Mouse (Mus musculus): ENCODE results near the gene Taf1b. TPM values are rescaled to one million over a fixed set of nuclear protein-coding genes. Genes with fewer than 3 reads are reported as not detected.
"Not testable (repeated sequence)": the region's sequence is repeated elsewhere in the genome, so short reads cannot be mapped to it uniquely, and the experiment has no call there.

The Taf1b gene
- polyA plus RNA-seq, 1 experiment from 2014 or later = 17.0 TPM

DNA sequence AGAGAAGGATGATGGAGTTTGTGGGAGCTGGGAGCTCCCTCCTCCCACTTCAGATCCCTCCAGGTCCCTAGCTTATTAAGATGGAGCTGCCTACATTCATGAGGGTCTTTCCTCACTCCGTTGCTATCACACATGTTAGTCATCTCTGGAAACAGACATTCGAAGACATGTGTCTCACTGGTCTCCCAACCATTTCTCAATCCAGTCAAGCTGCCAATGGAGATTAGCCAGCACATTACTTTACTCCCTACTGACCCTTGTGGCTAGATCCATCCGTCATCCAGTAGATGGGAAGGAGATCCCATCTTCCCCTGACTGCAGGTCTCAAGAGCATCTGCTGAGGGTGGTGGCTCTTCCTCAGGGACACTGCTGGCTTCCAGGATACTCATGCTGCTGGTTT is 3.4 kb upstream of the Taf1b start:
- not testable (repeated sequence) for H3K36me3 ChIP-seq; H3K27me3 ChIP-seq (replicated peaks); H3K4me3 ChIP-seq; H3K9me3 ChIP-seq (replicated peaks); H3K4me1 ChIP-seq; ATAC-seq; H3K9ac ChIP-seq; H3K4me2 ChIP-seq; H3K27ac ChIP-seq
- 60% methylated on average over 3 of the region's 3 CpGs for WGBS (ENCODE audit: insufficient replicate concordance)

DNA sequence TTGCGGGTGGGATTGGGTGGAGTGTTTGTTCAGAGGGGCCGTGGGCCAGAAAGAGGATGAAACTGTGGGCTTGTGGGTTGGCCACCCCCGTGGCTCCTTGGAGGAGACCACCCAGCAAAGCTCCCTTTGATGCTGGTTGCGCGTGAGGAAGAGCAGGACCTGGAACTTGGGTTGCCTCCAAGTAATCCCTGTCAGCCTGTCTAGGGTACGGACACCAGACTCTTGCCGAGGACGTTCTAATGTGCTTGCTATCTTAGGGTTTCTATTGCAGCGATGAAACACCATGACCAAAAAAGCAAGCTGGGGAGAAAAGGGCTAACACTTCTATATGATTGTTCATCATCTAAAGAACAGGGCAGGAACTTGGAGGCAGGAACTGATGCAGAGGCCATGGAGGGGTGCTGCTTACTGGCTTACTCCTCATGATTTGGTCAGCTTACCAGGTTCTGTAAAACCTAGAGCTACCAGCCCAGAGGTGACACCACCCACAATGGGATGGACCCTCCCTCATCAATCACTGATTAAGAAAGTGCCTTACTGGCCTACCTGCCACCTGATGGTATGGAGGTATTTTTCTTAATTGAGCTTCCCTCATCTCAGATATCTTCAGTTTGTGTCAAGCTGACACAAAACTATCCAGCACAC is 804 bp downstream of the Taf1b start:
- H3K4me1 ChIP-seq; H3K27me3 ChIP-seq (replicated peaks); H3K9me3 ChIP-seq (replicated peaks); H3K36me3 ChIP-seq: not testable (repeated sequence)
- 3% methylated on average over 9 of the region's 9 CpGs for WGBS (ENCODE audit: insufficient replicate concordance)
- H3K4me2 ChIP-seq = peak overlapping the region; percentile 71
- H3K9ac ChIP-seq = peak overlapping the region; percentile 75
- peak; percentile 61 for ATAC-seq
- H3K27ac ChIP-seq = 0 out of 2 replicates have a peak overlapping the region, but pooled peaks have one; percentile 48
- H3K4me3 ChIP-seq = peak overlapping the region; percentile 78

DNA sequence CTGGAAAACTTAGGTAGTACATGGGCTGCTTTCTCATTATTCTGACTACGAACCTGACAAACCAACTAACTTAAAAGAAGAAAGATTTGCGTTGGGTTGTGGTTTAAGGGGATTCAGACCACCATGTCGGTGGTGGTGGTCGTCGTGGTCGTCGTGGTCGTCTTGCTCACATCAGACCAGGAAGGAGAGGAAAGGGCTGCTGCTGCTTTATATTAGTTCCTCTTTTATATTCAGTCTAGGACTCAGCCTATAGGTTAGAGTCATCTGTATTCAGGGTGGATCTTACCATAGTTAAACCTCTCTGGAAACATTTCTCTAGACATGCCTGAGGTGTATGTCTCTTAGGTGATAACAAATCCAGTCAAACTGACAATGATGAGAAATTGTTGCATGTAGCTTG is 19.0 kb downstream of the Taf1b start:
- Histone ChIP-seq H3K9me3 (replicated peaks) (no peaks in the 10 kb centered on the region), H3K36me3 (peaks cover 67% of the 10 kb centered on the region), H3K9ac (no peak overlapping the region), H3K4me2 (no peak overlapping the region), H3K27ac (no peak overlapping the region), H3K4me3 (no peak overlapping the region), H3K4me1 (no peaks in the 10 kb centered on the region), H3K27me3 (replicated peaks) (no peaks in the 10 kb centered on the region)
- ATAC-seq = no peak
- WGBS (ENCODE audit: insufficient replicate concordance) = 32% methylated on average over 8 of the region's 8 CpGs

GRCm38 (mm10) chr12:24521076-24521475 is 22.9 kb downstream of the Taf1b start:
- no peak overlapping the region for H3K4me2 ChIP-seq
- no peak overlapping the region for H3K4me3 ChIP-seq

DNA sequence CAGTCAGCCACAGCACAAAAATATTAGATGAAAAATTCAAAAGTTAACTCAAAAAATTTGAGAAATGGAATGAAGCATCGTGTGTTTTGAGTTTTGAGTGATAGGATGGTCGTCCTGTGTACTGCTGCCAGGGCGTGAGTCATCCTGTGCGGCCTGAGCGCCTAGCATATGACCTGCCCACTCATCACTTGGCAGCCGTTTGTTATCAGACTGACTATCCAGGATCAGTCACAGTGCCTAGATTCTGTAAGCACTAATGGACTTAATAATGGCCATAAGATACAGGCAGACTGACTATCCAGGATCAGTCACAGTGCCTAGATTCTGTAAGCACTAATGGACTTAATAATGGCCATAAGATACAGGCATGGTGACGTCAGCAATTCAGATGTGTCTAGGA is 26.9 kb downstream of the Taf1b start:
- not testable (repeated sequence) for H3K27me3 ChIP-seq (replicated peaks); ATAC-seq; H3K9ac ChIP-seq; H3K4me3 ChIP-seq; H3K4me2 ChIP-seq; H3K27ac ChIP-seq; H3K4me1 ChIP-seq; H3K9me3 ChIP-seq (replicated peaks)
- WGBS (ENCODE audit: insufficient replicate concordance) = 77% methylated on average over 7 of the region's 7 CpGs
- peaks cover 19% of the 10 kb centered on the region; the same call in 1 of the 2 replicates for H3K36me3 ChIP-seq

More at GRCm38 (mm10) chr12:24521076-24521475, 22.9 kb downstream of the Taf1b start:
- no peaks in the 10 kb centered on the region for H3K4me1 ChIP-seq
- H3K9me3 ChIP-seq (replicated peaks) = no peaks in the 10 kb centered on the region
- H3K9ac ChIP-seq = no peak overlapping the region
- H3K36me3 ChIP-seq = peaks cover 40% of the 10 kb centered on the region
- H3K27ac ChIP-seq = no peak overlapping the region
- ATAC-seq = no peak
- no peaks in the 10 kb centered on the region for H3K27me3 ChIP-seq (replicated peaks)
- WGBS (ENCODE audit: insufficient replicate concordance) = 75% methylated on average over 3 of the region's 3 CpGs

DNA sequence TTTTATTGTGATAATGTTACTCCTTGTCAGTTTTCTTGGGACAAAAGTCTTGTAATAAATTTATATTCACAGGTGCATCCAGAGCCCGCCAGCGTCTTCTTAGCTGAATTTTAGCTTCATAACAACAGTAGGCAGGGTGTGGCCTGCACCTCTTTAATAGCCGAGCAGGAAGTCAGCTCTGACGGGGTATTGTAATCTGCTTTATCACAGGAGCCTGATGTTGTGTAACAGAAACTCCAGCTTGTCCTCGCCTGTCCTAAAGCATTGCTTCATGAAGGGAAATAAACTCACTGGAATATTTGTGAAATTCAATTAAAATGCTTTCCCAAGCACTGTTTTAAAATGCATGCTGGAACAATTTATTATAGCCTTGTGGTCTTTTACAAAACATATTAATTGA is 38.2 kb downstream of the Taf1b start:
- H3K4me3 ChIP-seq = no peak overlapping the region
- H3K9me3 ChIP-seq (replicated peaks) = no peaks in the 10 kb centered on the region
- no peak overlapping the region for H3K27ac ChIP-seq
- no peaks in the 10 kb centered on the region for H3K27me3 ChIP-seq (replicated peaks)
- H3K4me2 ChIP-seq = no peak overlapping the region
- ATAC-seq = no peak; the same call in 1 of the 2 replicates
- H3K9ac ChIP-seq = no peak overlapping the region
- peaks cover 12% of the 10 kb centered on the region; the same call in 1 of the 2 replicates for H3K36me3 ChIP-seq
- WGBS (ENCODE audit: insufficient replicate concordance) = 33% methylated on average over 5 of the region's 5 CpGs
- peaks cover 16% of the 10 kb centered on the region for H3K4me1 ChIP-seq

GRCm38 (mm10) chr12:24537201-24537600 is 39.0 kb downstream of the Taf1b start:
- Histone ChIP-seq H3K4me1 (peaks cover 16% of the 10 kb centered on the region), H3K9me3 (replicated peaks) (no peaks in the 10 kb centered on the region), H3K4me3 (no peak overlapping the region), H3K4me2 (no peak overlapping the region), H3K9ac (no peak overlapping the region), H3K27me3 (replicated peaks) (no peaks in the 10 kb centered on the region), H3K36me3 (peaks cover 8% of the 10 kb centered on the region; the same call in 1 of the 2 replicates), H3K27ac (no peak overlapping the region)
- ATAC-seq = no peak
- 66% methylated on average over 2 of the region's 2 CpGs for WGBS (ENCODE audit: insufficient replicate concordance)

DNA sequence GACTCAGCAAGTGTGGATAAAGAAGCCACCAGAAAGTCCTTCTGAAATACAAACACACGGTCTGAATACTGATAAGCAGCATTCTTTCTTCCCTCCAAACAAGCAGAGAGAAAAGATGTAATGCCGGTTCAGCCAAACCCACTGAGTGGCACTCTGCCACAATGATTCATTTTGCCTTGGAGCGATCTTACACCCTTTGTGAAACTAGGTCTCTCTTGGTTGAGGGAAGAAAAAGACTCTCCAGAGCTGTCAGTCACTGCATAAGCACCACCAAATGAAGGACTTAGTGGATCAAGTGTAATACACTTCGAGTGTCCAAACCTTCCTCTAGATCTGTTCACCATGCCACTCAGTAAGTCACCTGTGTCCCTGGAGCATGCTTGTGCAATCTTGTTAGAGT is 39.8 kb downstream of the Taf1b start:
- peaks cover 5% of the 10 kb centered on the region; the same call in 1 of the 2 replicates for H3K36me3 ChIP-seq
- no peaks in the 10 kb centered on the region for H3K9me3 ChIP-seq (replicated peaks)
- WGBS (ENCODE audit: insufficient replicate concordance) = 59% methylated on average over 4 of the region's 4 CpGs
- H3K4me1 ChIP-seq = peaks cover 16% of the 10 kb centered on the region
- H3K4me3 ChIP-seq = no peak overlapping the region
- no peak overlapping the region for H3K4me2 ChIP-seq
- ATAC-seq = no peak
- no peaks in the 10 kb centered on the region for H3K27me3 ChIP-seq (replicated peaks)
- H3K27ac ChIP-seq = no peak overlapping the region
- H3K9ac ChIP-seq = no peak overlapping the region

DNA sequence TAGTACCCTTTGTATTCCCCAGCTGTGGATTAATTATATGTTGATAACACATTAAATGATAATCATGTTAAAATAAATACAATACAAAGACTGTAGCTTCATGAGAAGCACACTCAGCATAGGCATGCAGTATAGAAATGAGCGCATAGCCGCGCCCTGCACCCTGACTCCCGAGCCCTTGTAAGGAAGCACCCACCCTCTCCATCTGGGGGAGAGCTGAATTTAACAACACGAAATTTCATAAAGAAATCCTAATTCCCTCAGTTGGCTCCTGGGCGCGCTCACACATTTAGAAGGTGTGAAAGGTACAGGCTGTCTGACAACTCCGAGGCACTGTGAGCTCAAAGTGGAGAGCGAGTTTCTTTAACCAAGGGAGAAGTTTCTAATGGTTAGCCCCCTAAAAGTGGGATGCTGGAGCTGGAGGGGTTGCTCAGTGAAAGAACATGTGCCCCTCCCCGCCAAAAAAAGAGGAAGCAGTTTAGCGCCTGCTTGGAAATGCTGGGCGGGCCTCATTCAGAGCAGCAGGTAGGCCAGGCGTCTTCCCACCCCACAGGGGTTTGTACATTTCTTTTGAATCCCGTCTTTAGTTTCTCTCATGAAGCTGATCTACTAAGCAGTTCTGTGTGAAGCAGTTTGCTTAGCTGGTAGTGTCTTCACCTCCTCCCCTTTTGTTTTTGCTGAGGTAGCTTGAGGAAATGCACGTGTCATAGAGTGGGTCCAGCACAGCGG is 43.4 kb downstream of the Taf1b start:
- ATAC-seq = no peak
- Histone ChIP-seq H3K9me3 (replicated peaks) (no peaks in the 10 kb centered on the region), H3K36me3 (peaks cover 11% of the 10 kb centered on the region), H3K27me3 (replicated peaks) (no peaks in the 10 kb centered on the region), H3K27ac (no peak overlapping the region), H3K4me2 (no peak overlapping the region), H3K4me1 (peaks cover 4% of the 10 kb centered on the region), H3K4me3 (no peak overlapping the region), H3K9ac (no peak overlapping the region)
- 74% methylated on average over 16 of the region's 16 CpGs for WGBS (ENCODE audit: insufficient replicate concordance)

DNA sequence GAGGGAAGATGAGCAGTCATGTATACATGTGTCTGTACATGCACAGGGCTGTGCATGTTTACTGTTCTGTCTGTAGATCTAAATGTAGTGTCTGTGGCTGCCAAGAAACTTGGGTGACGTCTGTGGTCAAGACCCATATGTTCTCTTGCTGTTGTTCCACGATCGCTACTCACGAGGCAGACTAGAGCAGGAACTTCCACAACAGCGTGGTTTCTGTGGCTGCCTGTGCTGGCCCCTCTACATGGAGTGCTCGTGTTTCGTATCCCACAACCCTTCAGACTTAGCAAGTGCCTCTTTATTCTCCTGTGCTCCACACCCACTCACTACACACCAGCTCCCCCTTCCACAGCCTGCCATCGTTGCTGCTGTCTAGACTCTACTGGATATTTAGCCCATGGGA is 49.5 kb downstream of the Taf1b start:
- H3K9me3 ChIP-seq (replicated peaks) = no peaks in the 10 kb centered on the region
- no peak overlapping the region for H3K4me2 ChIP-seq
- H3K36me3 ChIP-seq = peaks cover 26% of the 10 kb centered on the region; the same call in 1 of the 2 replicates
- H3K27ac ChIP-seq = no peak overlapping the region
- ATAC-seq = no peak
- 64% methylated on average over 8 of the region's 8 CpGs for WGBS (ENCODE audit: insufficient replicate concordance)
- H3K9ac ChIP-seq = no peak overlapping the region
- no peak overlapping the region for H3K4me3 ChIP-seq
- H3K4me1 ChIP-seq = no peaks in the 10 kb centered on the region
- H3K27me3 ChIP-seq (replicated peaks) = no peaks in the 10 kb centered on the region

DNA sequence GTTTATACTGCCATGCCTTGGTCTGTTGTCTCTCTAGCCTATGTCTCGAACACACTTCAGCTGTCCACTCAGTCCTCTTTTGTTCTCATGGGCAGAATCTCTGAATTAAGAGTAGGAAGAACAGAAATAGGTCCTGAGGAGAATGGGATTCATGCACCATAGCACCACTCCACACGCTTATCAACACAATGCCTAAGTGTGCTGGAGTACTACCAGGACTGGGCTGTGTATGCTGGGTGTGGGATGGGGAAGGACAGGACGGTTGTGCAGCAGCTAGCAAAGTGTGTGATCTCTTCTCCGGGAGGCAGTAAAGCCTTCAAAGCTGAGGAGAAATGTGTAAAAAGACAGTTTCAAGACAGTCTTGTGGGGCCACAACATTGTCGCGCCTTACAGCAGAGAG is 50.7 kb downstream of the Taf1b start:
- WGBS (ENCODE audit: insufficient replicate concordance) = 81% methylated on average over 6 of the region's 6 CpGs
- ATAC-seq = no peak
- H3K9ac ChIP-seq = no peak overlapping the region
- H3K36me3 ChIP-seq = peaks cover 26% of the 10 kb centered on the region; the same call in 1 of the 2 replicates
- no peaks in the 10 kb centered on the region for H3K27me3 ChIP-seq (replicated peaks)
- H3K4me1 ChIP-seq = no peaks in the 10 kb centered on the region
- H3K9me3 ChIP-seq (replicated peaks) = no peaks in the 10 kb centered on the region
- no peak overlapping the region for H3K4me2 ChIP-seq
- H3K4me3 ChIP-seq = no peak overlapping the region
- no peak overlapping the region for H3K27ac ChIP-seq

GRCm38 (mm10) chr12:24552531-24552930 is 54.4 kb downstream of the Taf1b start:
- H3K4me1 ChIP-seq = no peaks in the 10 kb centered on the region
- no peak overlapping the region for H3K9ac ChIP-seq
- WGBS (ENCODE audit: insufficient replicate concordance) = 60% methylated on average over 2 of the region's 2 CpGs
- no peak for ATAC-seq
- no peak overlapping the region for H3K27ac ChIP-seq
- H3K27me3 ChIP-seq (replicated peaks) = no peaks in the 10 kb centered on the region
- H3K9me3 ChIP-seq (replicated peaks) = no peaks in the 10 kb centered on the region
- H3K4me3 ChIP-seq = no peak overlapping the region
- no peak overlapping the region for H3K4me2 ChIP-seq
- peaks cover 11% of the 10 kb centered on the region; the same call in 1 of the 2 replicates for H3K36me3 ChIP-seq
